Mouse (Mus musculus): Measurements from ENCODE around the gene Ccdc81.

Ccdc81 gene

GRCm38 (mm10) chr7:89903442-89904343 lies at the start of gene Ccdc81:
Ccdc81 (minus strand) TSS chr7:89903629.
- DNase-seq (ENCODE audit: low spot score): no peak

- no peak for DNase-seq (ENCODE audit: low spot score)
Observed at GRCm38 (mm10) chr7:89949403-89949802, 46.0 kb upstream of the Ccdc81 start.

- no peak for DNase-seq (ENCODE audit: low spot score)
Observed at GRCm38 (mm10) chr7:89948026-89948425, 44.6 kb upstream of the Ccdc81 start.

GRCm38 (mm10) chr7:89940571-89941463 lies 37.4 kb upstream of the Ccdc81 start, which contains the start of gene Hikeshi:
Hikeshi (minus strand) TSS chr7:89941204.
- DNase-seq (ENCODE audit: low spot score): peak; percentile 84

DNA sequence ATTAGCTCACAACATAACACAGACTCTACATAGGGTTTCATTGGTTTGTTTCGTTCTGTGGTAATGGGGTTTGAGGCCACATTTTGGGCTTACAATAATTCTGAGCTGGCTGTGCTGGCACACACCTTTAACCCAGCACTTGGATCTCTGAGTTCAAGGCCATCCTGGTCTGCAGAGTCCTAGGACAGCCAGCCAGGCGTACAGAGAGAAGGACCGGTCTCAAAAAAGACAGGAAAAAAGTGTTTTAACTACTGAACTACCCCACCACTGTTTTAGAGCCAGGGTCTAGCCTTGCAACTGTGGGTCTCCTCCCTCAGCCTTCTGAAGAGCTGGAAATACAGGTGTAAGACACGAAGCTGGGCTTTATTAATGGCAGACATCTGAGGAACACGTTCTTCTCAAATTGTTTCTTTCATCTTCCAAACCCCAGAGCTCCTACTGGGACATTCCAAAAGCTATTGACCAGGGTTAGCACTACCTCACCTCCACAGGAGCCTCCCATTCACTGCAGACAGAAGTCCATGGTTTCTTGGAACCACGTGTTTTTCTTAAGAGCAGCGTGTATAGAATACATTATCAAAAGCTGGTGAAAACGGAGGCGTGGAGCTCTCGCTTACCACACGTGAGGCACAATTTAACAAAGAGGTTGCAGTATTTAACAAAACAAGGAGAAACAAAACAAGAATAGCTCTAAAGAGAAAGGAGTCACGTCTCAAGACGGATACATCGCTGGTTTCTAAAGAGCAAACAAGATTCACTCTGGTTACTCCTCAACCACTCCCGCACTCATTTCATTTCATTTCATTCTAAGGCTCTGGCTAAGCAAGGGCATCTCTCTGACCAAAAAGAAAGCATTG lies 36.3 kb upstream of the Ccdc81 start:
- no peak for DNase-seq (ENCODE audit: low spot score)

DNA sequence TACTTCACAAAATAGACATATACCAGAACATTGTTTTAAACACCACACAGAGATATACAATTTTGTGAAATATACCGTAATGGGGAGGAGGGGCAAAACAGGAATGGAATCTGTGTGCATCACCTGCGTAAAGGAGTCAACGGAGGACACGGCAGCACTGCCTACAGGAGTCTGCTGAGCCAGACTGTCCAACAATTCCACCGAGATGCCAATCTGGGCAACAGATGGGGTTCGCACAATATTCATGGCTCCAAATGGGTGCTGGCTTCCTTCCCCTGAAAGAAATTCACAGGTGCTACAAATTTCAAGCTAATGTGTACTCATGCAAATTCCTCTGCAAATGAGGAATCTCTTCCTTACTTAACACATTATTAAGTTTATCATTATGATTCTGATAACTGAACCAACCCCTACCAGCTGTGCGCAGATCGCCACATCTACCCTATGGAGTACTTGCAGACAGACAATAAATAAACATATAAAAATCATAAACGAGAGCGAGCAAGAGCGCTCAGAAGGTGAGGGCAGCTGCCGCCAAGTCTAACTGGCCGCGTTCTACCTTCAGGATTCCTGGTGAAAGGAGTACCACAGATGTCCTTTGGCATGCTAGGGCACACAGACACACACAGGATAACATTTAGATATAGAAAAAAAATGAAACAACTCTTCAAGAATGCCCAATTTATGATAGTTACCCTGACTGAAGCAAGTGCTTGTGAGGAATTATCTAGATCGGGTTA lies 20.2 kb upstream of the Ccdc81 start:
- DNase-seq (ENCODE audit: low spot score): no peak

DNA sequence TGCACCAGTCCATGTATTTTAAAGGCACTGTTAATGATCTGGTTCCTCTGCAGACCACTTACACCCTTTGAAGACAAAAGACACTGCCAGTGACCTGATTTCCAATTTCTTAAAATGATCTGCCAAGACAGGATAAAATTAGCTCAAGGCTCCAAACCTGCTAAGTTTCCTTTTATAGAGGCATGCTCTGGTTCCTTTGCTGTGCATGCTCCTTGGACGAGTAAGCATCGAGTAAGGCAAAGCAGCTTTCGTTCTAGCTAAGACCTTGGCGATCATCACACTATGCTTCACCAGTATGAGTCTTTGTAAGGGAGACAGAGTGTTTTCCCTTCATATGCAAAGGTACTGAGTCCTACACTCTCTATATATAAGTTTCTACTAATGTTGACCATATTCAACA lies 14.3 kb upstream of the Ccdc81 start:
- DNase-seq (ENCODE audit: low spot score): no peak

GRCm38 (mm10) chr7:89916711-89917110 lies 13.3 kb upstream of the Ccdc81 start:
- DNase-seq (ENCODE audit: low spot score): no peak

DNA sequence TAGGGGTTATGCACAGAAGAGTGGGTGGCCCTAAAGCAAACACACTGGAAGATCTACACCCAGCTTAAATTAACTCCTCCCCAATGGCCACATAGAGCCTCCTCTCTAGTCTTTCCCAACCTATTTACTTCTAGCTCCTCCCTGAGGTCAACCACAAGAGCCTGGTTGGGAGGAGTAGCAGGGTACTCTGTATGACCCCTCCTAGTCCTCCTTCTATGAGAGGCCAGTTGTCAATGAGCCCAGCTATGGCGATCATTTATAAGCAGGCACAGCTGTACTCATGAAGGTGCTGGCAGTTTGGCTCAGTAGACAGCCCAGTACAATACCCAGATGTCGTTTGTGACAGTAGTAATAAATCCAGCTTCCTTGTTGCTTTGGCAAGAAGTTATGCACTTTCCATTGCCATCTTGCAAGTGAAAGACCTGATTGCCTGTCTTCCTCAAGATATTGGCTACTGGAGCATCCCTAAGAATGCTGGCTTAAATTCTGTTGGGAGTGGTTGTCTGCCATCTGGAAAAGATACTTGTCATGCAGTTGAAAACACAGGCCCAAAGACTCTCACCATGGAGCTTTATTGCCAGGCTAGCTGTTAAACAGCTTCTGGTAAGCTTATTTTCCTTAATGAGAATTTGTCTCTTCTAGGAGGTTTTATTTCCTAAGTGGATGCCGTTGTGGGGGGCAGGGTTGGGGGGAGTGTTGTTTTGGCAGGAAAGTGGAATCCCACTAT lies 10.2 kb upstream of the Ccdc81 start:
- no peak for DNase-seq (ENCODE audit: low spot score)

GRCm38 (mm10) chr7:89912356-89912755 lies 8.9 kb upstream of the Ccdc81 start:
- DNase-seq (ENCODE audit: low spot score): no peak

- DNase-seq (ENCODE audit: low spot score): no peak
Observed at GRCm38 (mm10) chr7:89909711-89910110, 6.3 kb upstream of the Ccdc81 start.

DNA sequence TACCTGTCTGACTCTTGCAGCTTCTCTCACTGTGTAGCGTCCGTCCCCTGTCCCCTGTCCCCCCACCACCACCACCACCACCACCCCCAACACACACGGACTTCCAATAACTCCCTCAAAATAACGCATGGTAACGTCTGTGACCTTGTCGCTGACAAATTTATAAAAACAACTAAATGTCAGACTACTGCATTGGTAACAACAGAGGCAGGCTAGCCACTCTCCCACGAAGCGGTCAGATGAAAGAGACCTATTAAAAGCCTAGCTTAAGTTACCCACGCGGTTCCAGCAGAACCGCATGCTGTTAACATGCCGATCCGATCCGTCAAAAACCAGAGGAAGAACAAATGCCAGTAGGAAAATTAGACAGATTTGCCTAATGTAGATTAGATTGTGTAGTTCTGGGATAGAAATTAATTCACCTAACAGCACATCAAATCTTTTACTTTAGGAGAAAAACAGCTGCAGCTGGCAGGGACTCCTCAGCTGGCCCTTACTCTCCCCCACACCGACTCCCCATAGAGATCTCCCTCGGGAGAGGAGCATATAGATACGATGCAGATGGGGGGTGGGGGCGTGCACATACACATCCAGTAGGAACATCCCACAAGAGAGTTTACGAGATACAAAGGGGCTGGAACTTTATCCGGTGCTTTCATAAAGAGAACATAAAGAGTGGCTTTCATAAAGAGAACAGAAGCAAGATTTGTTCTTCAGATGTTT lies 5.6 kb upstream of the Ccdc81 start:
- no peak for DNase-seq (ENCODE audit: low spot score)

DNA sequence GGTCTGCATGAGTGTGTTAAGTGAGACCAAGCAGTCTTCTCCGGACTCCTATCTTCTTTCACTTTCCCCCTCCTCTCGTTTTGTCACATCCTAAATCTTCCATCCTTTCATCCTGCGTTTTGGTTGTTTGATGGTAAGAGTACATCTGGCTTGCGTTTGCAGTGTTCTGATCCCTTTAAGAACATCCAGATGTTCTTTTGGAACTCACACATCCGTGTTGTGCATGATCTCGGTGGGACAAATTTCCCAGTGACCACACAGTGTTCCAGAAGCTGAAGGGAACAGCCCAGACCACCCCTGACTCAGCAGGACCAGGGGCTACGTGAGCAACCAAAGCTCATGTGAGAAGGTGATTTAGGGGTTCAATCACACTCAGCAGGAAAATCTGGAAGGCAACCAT lies 5.0 kb upstream of the Ccdc81 start:
- no peak for DNase-seq (ENCODE audit: low spot score)

DNA sequence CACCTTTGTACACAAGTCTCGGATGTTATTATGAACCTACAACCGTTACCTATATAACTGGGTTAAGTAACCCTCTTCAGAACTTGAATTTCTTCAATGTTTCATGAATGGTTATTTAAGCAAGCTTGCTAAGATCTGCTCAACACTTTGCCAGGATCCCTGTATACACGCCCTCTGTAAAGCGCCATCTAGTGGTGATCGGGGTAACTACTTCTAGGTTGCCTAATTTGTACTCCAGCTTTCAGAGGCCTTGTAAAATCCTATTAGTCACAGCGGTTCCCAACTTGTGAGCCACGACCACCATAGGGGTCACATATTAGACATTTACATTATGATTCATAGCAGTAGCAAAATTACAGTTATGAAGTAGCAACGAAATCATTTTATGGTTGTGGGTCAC lies 4.5 kb upstream of the Ccdc81 start:
- peak; percentile 74 for DNase-seq (ENCODE audit: low spot score)

GRCm38 (mm10) chr7:89903007-89903406 lies 422 bp downstream of the Ccdc81 start:
- DNase-seq (ENCODE audit: low spot score): no peak

GRCm38 (mm10) chr7:89891856-89892255 lies 11.6 kb downstream of the Ccdc81 start:
- no peak for DNase-seq (ENCODE audit: low spot score)

DNA sequence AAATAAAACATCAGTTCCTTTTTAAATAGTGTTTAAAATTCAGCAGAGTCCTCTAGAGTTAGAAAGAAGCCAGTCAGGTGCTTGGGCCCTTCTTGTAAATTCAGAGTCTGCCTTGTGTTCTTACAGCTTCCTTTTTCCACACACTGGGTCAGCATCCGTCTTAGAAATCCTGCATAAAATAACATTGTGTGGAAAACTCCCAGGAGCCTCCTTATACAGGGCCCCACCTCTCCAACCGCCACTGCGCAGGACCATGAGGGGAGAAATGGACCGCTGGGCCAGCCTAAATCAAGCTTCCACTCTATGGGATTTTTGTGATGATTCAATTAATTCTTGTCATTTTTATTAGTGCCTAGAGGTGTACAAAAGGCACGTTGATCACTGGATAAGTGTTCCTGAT lies 12.0 kb downstream of the Ccdc81 start:
- DNase-seq (ENCODE audit: low spot score): no peak

DNA sequence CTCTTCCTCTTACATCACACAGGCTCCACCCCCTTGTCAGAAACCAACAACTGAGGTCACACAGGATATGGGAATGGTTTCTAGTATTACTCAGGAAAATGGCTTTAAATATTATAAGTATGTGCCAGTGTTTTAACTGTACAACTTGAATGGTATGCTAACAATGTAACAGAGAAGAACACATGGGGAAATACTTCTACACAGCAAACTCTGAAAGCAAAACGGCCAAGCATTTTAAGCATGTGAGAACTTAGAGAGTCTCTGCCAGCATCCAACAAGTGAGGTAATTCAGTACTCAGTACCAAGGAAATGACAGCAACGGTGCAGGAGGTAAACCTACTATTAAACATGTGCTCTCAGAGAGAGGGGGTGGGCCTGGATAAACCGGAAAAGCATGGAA lies 18.9 kb downstream of the Ccdc81 start:
- no peak for DNase-seq (ENCODE audit: low spot score)

DNA sequence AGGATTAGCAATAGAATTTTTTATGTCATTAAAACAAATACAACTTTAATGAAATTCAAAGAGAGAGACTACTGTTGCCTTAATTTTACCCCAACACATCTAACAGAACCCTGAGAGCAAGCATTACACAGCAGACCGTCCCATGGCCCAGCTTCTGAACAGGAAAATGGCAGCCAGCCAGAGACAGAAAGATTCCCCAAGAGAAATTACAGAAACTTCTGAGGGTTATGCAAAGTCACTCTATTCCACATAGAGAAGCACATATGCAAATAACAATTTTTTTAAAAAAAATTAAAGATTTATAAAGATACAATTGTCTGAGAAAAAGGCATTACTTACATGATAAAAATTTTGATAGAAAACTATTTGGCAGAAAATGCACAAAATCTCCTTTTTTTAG lies 23.7 kb downstream of the Ccdc81 start:
- DNase-seq (ENCODE audit: low spot score): no peak

DNA sequence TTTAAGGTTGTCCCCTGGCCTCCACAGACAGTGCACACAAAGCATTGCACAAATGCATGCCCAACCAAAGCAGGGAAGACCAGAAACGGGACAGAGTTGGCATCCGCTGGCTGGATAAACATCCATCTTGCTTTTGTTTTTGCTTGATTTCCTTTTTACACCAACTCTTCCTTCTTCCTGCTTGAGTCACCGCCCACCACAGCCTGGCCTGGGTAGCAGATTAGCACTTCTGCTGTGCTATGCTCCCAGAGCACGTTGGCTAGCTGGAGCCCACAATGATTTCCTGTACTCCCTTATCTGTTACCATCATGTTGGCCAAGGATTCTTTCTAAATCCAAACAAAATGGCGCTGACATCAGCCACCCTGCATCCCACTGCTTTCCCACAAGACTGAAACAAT lies 36.2 kb downstream of the Ccdc81 start:
- DNase-seq (ENCODE audit: low spot score): no peak
